Mouse (Mus musculus) naive thymus-derived CD4-positive, alpha-beta T cell, adult 5 months (primary cell): ENCODE results near the gene Kcnab1. TPM values are rescaled to one million over a fixed set of nuclear protein-coding genes. Genes with fewer than 3 reads are reported as not detected.

Experiments used
- polyA plus RNA-seq: library from polyadenylated mRNA; unstranded; fragments of 100-300 nt; shearing (Covaris generic); gene quantifications from one replicate; pipeline ENCODE4 v1.2.1, GENCODE M21; 2017

Gene Kcnab1
- polyA plus RNA-seq, result 0.22 TPM

DNA sequence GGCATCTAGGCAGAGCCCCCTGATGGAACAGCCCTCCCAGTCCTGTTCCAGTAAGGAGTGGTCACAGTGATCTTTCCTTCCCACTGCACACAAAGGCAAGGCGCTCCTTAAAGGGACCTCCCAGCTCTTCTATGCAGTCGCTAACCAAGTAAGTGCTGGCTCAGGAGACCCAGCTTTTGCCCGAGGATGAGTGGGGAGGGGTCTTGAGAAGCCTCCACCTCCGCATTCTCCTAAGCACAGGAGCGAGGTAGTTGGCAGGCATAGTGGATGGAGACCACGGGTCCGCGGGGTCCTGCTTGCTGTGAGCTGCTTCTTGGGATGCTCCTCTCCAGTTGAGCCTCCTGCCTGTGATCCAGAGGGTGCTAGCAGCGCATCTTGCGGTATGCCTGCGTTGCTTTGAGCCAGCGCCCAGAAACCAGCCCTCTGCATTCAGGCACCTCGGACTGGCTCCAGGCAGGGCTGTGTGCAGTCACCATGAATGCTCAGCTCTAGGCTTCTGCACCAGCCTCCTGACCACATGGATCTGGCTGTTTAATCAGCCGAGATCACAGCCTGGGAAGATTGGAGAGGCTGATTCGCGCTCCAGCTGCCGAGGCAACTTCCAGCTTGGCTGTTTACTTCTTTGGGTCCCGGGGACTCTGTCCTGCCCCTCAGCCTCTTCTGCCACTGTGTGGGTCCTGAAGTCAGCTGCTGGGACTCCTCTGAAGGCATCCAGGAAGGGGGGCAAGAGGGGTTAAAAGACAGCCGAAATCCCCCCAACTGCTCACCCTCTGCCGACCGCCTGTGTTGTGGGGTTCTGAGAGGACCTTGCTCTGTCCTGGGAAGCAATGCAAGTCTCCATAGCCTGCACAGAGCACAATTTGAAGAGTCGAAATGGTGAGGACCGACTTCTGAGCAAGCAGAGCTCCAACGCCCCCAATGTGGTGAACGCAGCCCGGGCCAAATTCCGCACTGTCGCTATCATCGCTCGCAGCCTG, at the start of gene Kcnab1:
TSS of gene Kcnab1 (plus strand) at position 440 of the 977 bp plus-strand sequence.

DNA sequence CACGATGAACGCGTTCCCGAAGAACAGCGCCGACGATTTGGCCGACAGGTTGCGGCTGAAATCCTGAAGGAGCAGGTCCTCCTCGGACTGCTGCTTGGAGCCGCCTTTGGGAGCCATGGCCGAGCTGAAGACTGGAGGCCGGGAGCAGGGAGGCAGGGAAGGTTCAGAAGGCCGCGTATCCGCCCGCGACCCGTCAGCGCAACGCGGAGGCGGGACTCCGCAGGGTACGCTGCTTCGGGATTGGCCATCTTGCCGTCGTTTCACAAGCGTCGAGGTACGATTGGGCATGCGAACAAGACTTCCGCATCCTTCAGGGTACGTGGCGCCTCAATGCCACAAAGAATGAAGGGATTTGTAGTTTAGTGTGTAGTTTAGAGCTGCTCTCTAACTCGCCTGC, 283.2 kb downstream of the Kcnab1 start, which contains the start of gene Ssr3:
TSS of gene Ssr3 (minus strand) at position 203 of the 397 bp plus-strand sequence.

